Mouse (Mus musculus) layer of hippocampus, adult 9-10 months (tissue): ENCODE measurements around the gene Notch3.
"Not testable (repeated sequence)": the region's sequence is repeated elsewhere in the genome, so short reads cannot be mapped to it uniquely, and the experiment has no call there.

Source experiments
- DNase-seq: peaks from one replicate; pipeline ENCODE4 v3.0.0; 2022; ENCODE audit warnings: low spot score

Notch3 gene

GRCm38 (mm10) chr17:32092241-32092619 lies 74.4 kb downstream of the Notch3 start:
- DNase-seq = no peak

GRCm38 (mm10) chr17:32091364-32092240 lies 75.0 kb downstream of the Notch3 start:
- not testable (repeated sequence) for DNase-seq

GRCm38 (mm10) chr17:32091032-32091363 lies 75.7 kb downstream of the Notch3 start:
- no peak for DNase-seq

- no peak for DNase-seq
Measured at GRCm38 (mm10) chr17:32087069-32087468, 79.6 kb downstream of the Notch3 start.

- DNase-seq = no peak
Measured at GRCm38 (mm10) chr17:32083351-32083750, 83.3 kb downstream of the Notch3 start.

GRCm38 (mm10) chr17:32075164-32075563 lies 91.5 kb downstream of the Notch3 start:
- DNase-seq = no peak

GRCm38 (mm10) chr17:32074658-32075057 lies 92.0 kb downstream of the Notch3 start:
- DNase-seq = no peak

GRCm38 (mm10) chr17:32073359-32073758 lies 93.3 kb downstream of the Notch3 start:
- peak; percentile 44 for DNase-seq
